Mouse (Mus musculus): ENCODE measurements at regions not wholly inside any gene's neighbourhood (a gene's known extent, or its start where the extent isn't known, plus 50 kb on each side); places are given as distances from the start of the nearest gene placed in this dataset.
A peak's percentile ranks its signal among the peaks of the same experiment; 100 is the strongest.

GRCm38 (mm10) chr6:31307047-31307633 lies 91.4 kb upstream of the Mkln1 start:
- no peak for DNase-seq (ENCODE audit: low spot score)
- no peaks in the 10 kb centered on the region for H3K27me3 ChIP-seq (ENCODE audit: low read depth, poor library complexity, severe bottlenecking)
- WGBS = 75% methylated on average over 5 of the region's 5 CpGs
- H3K9me3 ChIP-seq (replicated peaks) = no peaks in the 10 kb centered on the region
- H3K4me1 ChIP-seq = no peaks in the 10 kb centered on the region
- no peak overlapping the region for H3K4me3 ChIP-seq
- H3K36me3 ChIP-seq = no peaks in the 10 kb centered on the region
- no peak overlapping the region for H3K27ac ChIP-seq (replicated peaks)

- no peaks in the 10 kb centered on the region for H3K9me3 ChIP-seq (replicated peaks)
- H3K4me1 ChIP-seq = no peaks in the 10 kb centered on the region
- H3K27me3 ChIP-seq (ENCODE audit: low read depth, poor library complexity, severe bottlenecking) = no peaks in the 10 kb centered on the region
- H3K4me3 ChIP-seq = no peak overlapping the region
- WGBS = 54% methylated on average over 4 of the region's 4 CpGs
- H3K27ac ChIP-seq (replicated peaks) = no peak overlapping the region
- DNase-seq (ENCODE audit: low spot score) = no peak
- H3K36me3 ChIP-seq = no peaks in the 10 kb centered on the region
Measured at GRCm38 (mm10) chr6:31307899-31308298, 90.6 kb upstream of the Mkln1 start.

GRCm38 (mm10) chr6:31310660-31311059 lies 87.9 kb upstream of the Mkln1 start:
- H3K4me3 ChIP-seq = no peak overlapping the region
- WGBS = 90% methylated on average over 5 of the region's 5 CpGs
- H3K27me3 ChIP-seq (ENCODE audit: low read depth, poor library complexity, severe bottlenecking) = no peaks in the 10 kb centered on the region
- no peaks in the 10 kb centered on the region for H3K9me3 ChIP-seq (replicated peaks)
- no peak overlapping the region for H3K27ac ChIP-seq (replicated peaks)
- no peaks in the 10 kb centered on the region for H3K36me3 ChIP-seq
- DNase-seq (ENCODE audit: low spot score) = no peak
- H3K4me1 ChIP-seq = no peaks in the 10 kb centered on the region

- no peak for DNase-seq (ENCODE audit: low spot score)
- peaks cover 10% of the 10 kb centered on the region for H3K27me3 ChIP-seq (ENCODE audit: low read depth, poor library complexity, severe bottlenecking)
- no peak overlapping the region for H3K27ac ChIP-seq (replicated peaks)
- H3K36me3 ChIP-seq = no peaks in the 10 kb centered on the region
- 74% methylated on average over 5 of the region's 5 CpGs for WGBS
- no peak overlapping the region for H3K4me3 ChIP-seq
- H3K9me3 ChIP-seq (replicated peaks) = no peaks in the 10 kb centered on the region
- peaks cover 17% of the 10 kb centered on the region for H3K4me1 ChIP-seq
Measured at GRCm38 (mm10) chr6:31313869-31314470, 84.6 kb upstream of the Mkln1 start.

GRCm38 (mm10) chr6:31317741-31318225 lies 80.8 kb upstream of the Mkln1 start:
- no peak for DNase-seq (ENCODE audit: low spot score)

GRCm38 (mm10) chr6:31318506-31318905 lies 80.0 kb upstream of the Mkln1 start:
- Histone ChIP-seq H3K9me3 (replicated peaks) (no peaks in the 10 kb centered on the region), H3K36me3 (no peaks in the 10 kb centered on the region), H3K27me3 (ENCODE audit: low read depth, poor library complexity, severe bottlenecking) (peaks cover 18% of the 10 kb centered on the region), H3K4me1 (peaks cover 23% of the 10 kb centered on the region), H3K4me3 (peak overlapping the region; percentile 36), H3K27ac (replicated peaks) (peak overlapping the region; percentile 46; the same call in 1 of the 2 replicates)
- DNase-seq (ENCODE audit: low spot score) = peak; percentile 44
- 4% methylated on average over 11 of the region's 11 CpGs for WGBS

More at GRCm38 (mm10) chr6:31317741-31318225, 80.8 kb upstream of the Mkln1 start:
- H3K27ac ChIP-seq (replicated peaks) = no peak overlapping the region
- H3K27me3 ChIP-seq (ENCODE audit: low read depth, poor library complexity, severe bottlenecking) = peaks cover 18% of the 10 kb centered on the region
- H3K4me3 ChIP-seq = peak overlapping the region; percentile 36
- H3K4me1 ChIP-seq = peaks cover 17% of the 10 kb centered on the region
- no peaks in the 10 kb centered on the region for H3K36me3 ChIP-seq
- no peaks in the 10 kb centered on the region for H3K9me3 ChIP-seq (replicated peaks)
- WGBS = 15% methylated on average over 12 of the region's 12 CpGs

GRCm38 (mm10) chr6:31319431-31319830 lies 79.1 kb upstream of the Mkln1 start:
- Histone ChIP-seq H3K9me3 (replicated peaks) (no peaks in the 10 kb centered on the region), H3K36me3 (no peaks in the 10 kb centered on the region), H3K4me1 (peaks cover 32% of the 10 kb centered on the region), H3K4me3 (no peak overlapping the region), H3K27me3 (ENCODE audit: low read depth, poor library complexity, severe bottlenecking) (peaks cover 18% of the 10 kb centered on the region), H3K27ac (replicated peaks) (no peak overlapping the region)
- DNase-seq (ENCODE audit: low spot score) = no peak
- WGBS = 89% methylated on average over 2 of the region's 2 CpGs

GRCm38 (mm10) chr6:31320141-31320830 lies 78.2 kb upstream of the Mkln1 start:
- Histone ChIP-seq H3K4me1 (peaks cover 40% of the 10 kb centered on the region), H3K36me3 (no peaks in the 10 kb centered on the region), H3K27me3 (ENCODE audit: low read depth, poor library complexity, severe bottlenecking) (peaks cover 18% of the 10 kb centered on the region), H3K9me3 (replicated peaks) (no peaks in the 10 kb centered on the region), H3K27ac (replicated peaks) (no peak overlapping the region), H3K4me3 (no peak overlapping the region)
- no peak for DNase-seq (ENCODE audit: low spot score)
- WGBS = 87% methylated on average over 3 of the region's 3 CpGs

GRCm38 (mm10) chr6:31321066-31321846 lies 77.3 kb upstream of the Mkln1 start:
- Histone ChIP-seq H3K27ac (replicated peaks) (no peak overlapping the region), H3K9me3 (replicated peaks) (no peaks in the 10 kb centered on the region), H3K27me3 (ENCODE audit: low read depth, poor library complexity, severe bottlenecking) (peaks cover 18% of the 10 kb centered on the region), H3K4me3 (no peak overlapping the region), H3K36me3 (no peaks in the 10 kb centered on the region), H3K4me1 (peaks cover 40% of the 10 kb centered on the region)
- DNase-seq (ENCODE audit: low spot score) = no peak
- 82% methylated on average over 7 of the region's 7 CpGs for WGBS

GRCm38 (mm10) chr6:31321902-31322301 lies 76.6 kb upstream of the Mkln1 start:
- Histone ChIP-seq H3K4me1 (peaks cover 40% of the 10 kb centered on the region), H3K4me3 (no peak overlapping the region), H3K36me3 (no peaks in the 10 kb centered on the region), H3K27ac (replicated peaks) (no peak overlapping the region), H3K9me3 (replicated peaks) (no peaks in the 10 kb centered on the region), H3K27me3 (ENCODE audit: low read depth, poor library complexity, severe bottlenecking) (peaks cover 16% of the 10 kb centered on the region)
- DNase-seq (ENCODE audit: low spot score) = no peak
- 79% methylated on average over 10 of the region's 10 CpGs for WGBS

- no peak overlapping the region for H3K4me3 ChIP-seq
- H3K27me3 ChIP-seq (ENCODE audit: low read depth, poor library complexity, severe bottlenecking) = 0 out of 2 replicates have a peak, but pooled peaks cover 10% of the 10 kb centered on the region
- H3K4me1 ChIP-seq = peaks cover 27% of the 10 kb centered on the region
- WGBS = 66% methylated on average over 9 of the region's 9 CpGs
- H3K27ac ChIP-seq (replicated peaks) = peak overlapping the region; percentile 33; the same call in 1 of the 2 replicates
- DNase-seq (ENCODE audit: low spot score) = no peak
- H3K9me3 ChIP-seq (replicated peaks) = no peaks in the 10 kb centered on the region
- no peaks in the 10 kb centered on the region for H3K36me3 ChIP-seq
Measured at GRCm38 (mm10) chr6:31323228-31324190, 75.0 kb upstream of the Mkln1 start.
